Mouse (Mus musculus) myocyte (in vitro differentiated cells): ENCODE measurements around the gene Dnttip1. TPM values are rescaled to one million over a fixed set of nuclear protein-coding genes. Genes with fewer than 3 reads are reported as not detected.

Experiments
- H3K27me3 ChIP-seq: one replicate; pipeline ENCODE4 v1.6.1; 2011; ENCODE audit not compliant: control insufficient read depth, insufficient read depth, insufficient read length
- H3K36me3 ChIP-seq: one replicate; pipeline ENCODE4 v1.6.1; 2011; ENCODE audit not compliant: control insufficient read depth, insufficient read depth
- H3K4me2 ChIP-seq: one replicate; pipeline ENCODE4 v1.6.1; 2011; ENCODE audit warnings: low read depth, control low read depth
- H3K4me3 ChIP-seq: one replicate; pipeline ENCODE4 v1.5.1; 2011; ENCODE audit warnings: mild to moderate bottlenecking, control low read depth, moderate library complexity
- H3K79me2 ChIP-seq: one replicate; pipeline ENCODE4 v1.6.1; 2011; ENCODE audit not compliant: control insufficient read depth, insufficient read depth
- H3ac ChIP-seq: one replicate; pipeline ENCODE4 v1.6.1; 2011; ENCODE audit not compliant: control insufficient read depth, insufficient read length
- CEBPB ChIP-seq: IDR thresholded peaks from 2 replicates; pipeline ENCODE4 v1.6.1; 2011; ENCODE audit warnings: mild to moderate bottlenecking, moderate library complexity; ENCODE audit not compliant: poor library complexity, insufficient read depth, severe bottlenecking
- E2F4 ChIP-seq: IDR thresholded peaks from one replicate; pipeline ENCODE4 v1.6.1; 2011; ENCODE audit warnings: mild to moderate bottlenecking, control low read depth, moderate library complexity; ENCODE audit not compliant: insufficient read depth
- MAX ChIP-seq: IDR thresholded peaks from one replicate; pipeline ENCODE4 v1.6.1; 2011; ENCODE audit warnings: low read depth, mild to moderate bottlenecking, control low read depth
- MYOD1 ChIP-seq, 3 experiments: IDR thresholded peaks; one replicate each; pipeline ENCODE4 v1.6.1; 2011; ENCODE audit warnings: control low read depth in 2 of 3, low read depth in 2 of 3, mild to moderate bottlenecking in 2 of 3, moderate library complexity in 1 of 3; ENCODE audit not compliant: insufficient read length in 2 of 3, control insufficient read depth in 1 of 3
- MYOG ChIP-seq, 3 experiments: IDR thresholded peaks; one replicate each; pipeline ENCODE4 v1.6.1; 2011; ENCODE audit warnings: control low read depth in 2 of 3, low read depth in 2 of 3, mild to moderate bottlenecking in 2 of 3; ENCODE audit not compliant: insufficient read length in 2 of 3, control insufficient read depth in 1 of 3, insufficient read depth in 1 of 3
- POLR2A ChIP-seq: IDR thresholded peaks from one replicate; pipeline ENCODE4 v1.6.1; 2011; ENCODE audit warnings: low read depth, mild to moderate bottlenecking, control low read depth, moderate library complexity; ENCODE audit not compliant: insufficient read length
- POLR2AphosphoS2 ChIP-seq: IDR thresholded peaks from one replicate; pipeline ENCODE4 v1.6.1; 2011; ENCODE audit warnings: low read depth, control low read depth; ENCODE audit not compliant: insufficient read length
- REST ChIP-seq: IDR thresholded peaks from one replicate; pipeline ENCODE4 v1.6.1; 2011; ENCODE audit warnings: mild to moderate bottlenecking, control low read depth, moderate library complexity; ENCODE audit not compliant: insufficient read depth, insufficient read length
- SRF ChIP-seq: IDR thresholded peaks from one replicate; pipeline ENCODE4 v1.6.1; 2011; ENCODE audit warnings: low read depth; ENCODE audit not compliant: control insufficient read depth, insufficient read length
- TCF12 ChIP-seq: IDR thresholded peaks from one replicate; pipeline ENCODE4 v1.6.1; 2011; ENCODE audit warnings: mild to moderate bottlenecking, control low read depth; ENCODE audit not compliant: poor library complexity, insufficient read depth, severe bottlenecking
- TCF3 ChIP-seq: IDR thresholded peaks from one replicate; pipeline ENCODE4 v1.6.1; 2011; ENCODE audit warnings: low read depth, control low read depth; ENCODE audit not compliant: insufficient read length
- USF1 ChIP-seq: IDR thresholded peaks from one replicate; pipeline ENCODE4 v1.6.1; 2011; ENCODE audit warnings: low read depth, mild to moderate bottlenecking, control low read depth, moderate library complexity
- polyA plus RNA-seq: library from polyadenylated mRNA; unstranded; fragments of >200 nt; fragmentation: generic; extraction: Trizol; gene quantifications from one replicate; pipeline ENCODE4 v1.2.1, GENCODE M21; 2012; ENCODE audit warnings: missing spikeins

Gene Dnttip1
- polyA plus RNA-seq, 1 experiment: 63.0 TPM

DNA sequence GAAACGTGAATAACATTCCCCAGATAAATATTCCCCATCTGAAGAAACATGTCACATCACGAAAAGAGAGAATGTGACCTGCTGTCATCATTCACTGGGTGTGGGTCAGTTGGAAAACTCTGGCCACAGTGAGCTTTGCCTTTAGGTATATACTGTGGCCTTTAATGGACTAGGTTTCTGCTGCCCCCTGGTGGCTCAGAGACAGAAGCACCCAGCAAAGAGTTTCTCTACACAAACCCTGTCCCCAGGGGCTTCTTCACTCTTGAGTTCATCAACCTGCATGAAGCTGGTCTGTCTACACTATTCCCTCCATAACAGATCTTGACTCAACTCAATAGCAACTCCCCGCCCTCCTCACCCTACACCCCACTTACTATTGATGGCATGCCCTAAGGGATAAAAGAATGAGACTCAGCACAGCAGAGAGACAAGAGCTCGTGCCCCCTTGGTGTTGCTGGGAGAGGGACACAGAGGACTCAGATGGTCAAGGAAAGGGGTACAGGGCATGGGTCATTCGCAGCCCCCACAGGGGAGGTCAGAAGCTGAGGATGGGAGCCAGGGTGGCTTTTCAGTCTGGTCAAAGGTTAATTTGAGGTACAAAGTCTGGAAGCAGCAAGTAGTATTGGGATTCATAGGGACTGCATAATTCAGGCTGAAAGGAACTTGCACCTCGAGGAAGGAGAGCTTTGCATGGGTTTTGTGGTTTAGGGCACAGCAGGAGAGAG lies 19.7 kb upstream of the Dnttip1 start:
- Histone ChIP-seq H3K4me2 (no peak overlapping the region), H3K79me2 (no peaks in the 10 kb centered on the region), H3K36me3 (no peaks in the 10 kb centered on the region), H3K4me3 (no peak overlapping the region), H3ac (no peak overlapping the region), H3K27me3 (peaks cover 37% of the 10 kb centered on the region)
- TF ChIP-seq MAX (no peak), TCF12 (no peak), REST (no peak), E2F4 (no peak), POLR2A (no peak), SRF (no peak), USF1 (no peak), MYOD1 (IDR thresholded peaks at IDR 0.05; ENCODE audit: control insufficient read depth in 1 of 3, insufficient read length in 2 of 3, low read depth in 2 of 3) (no peak), POLR2AphosphoS2 (no peak), TCF3 (no peak), MYOG (IDR thresholded peaks at IDR 0.05; ENCODE audit: control insufficient read depth in 1 of 3, insufficient read depth in 1 of 3, insufficient read length in 2 of 3, low read depth in 2 of 3) (no peak), CEBPB (no peak)

DNA sequence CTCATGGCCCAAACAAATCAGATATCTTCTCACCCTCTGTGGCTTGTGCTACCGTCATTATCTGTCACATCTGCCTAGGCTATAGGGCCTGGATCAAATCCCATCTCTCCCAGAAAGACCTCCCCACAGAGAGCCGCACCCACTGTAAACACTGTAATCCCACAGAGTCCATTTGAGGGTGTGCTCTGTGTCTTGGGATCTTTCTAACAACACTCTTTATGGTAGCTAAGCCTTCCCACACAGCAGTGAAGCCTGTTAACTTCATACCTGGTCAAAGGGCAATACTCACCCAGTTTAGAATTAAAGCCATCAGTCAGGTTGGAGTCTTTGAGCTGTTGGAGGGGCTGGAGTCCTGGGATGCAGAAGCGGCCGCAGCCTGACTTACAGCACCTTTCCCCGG lies 14.1 kb upstream of the Dnttip1 start:
- H3K27me3 ChIP-seq: peaks cover 18% of the 10 kb centered on the region
- no peaks in the 10 kb centered on the region for H3K36me3 ChIP-seq
- H3K79me2 ChIP-seq: no peaks in the 10 kb centered on the region
- H3K4me3 ChIP-seq: no peak overlapping the region
- no peak for TF ChIP-seq CEBPB
- no peak for TF ChIP-seq MYOD1 (IDR thresholded peaks at IDR 0.05; ENCODE audit: control insufficient read depth in 1 of 3, insufficient read length in 2 of 3, low read depth in 2 of 3)
- TF ChIP-seq SRF: no peak
- TF ChIP-seq E2F4: no peak
- TF ChIP-seq TCF12: no peak
- no peak for TF ChIP-seq REST
- TF ChIP-seq MYOG (IDR thresholded peaks at IDR 0.05; ENCODE audit: control insufficient read depth in 1 of 3, insufficient read depth in 1 of 3, insufficient read length in 2 of 3, low read depth in 2 of 3): no peak
- TF ChIP-seq POLR2A: no peak
- no peak for TF ChIP-seq POLR2AphosphoS2
- no peak for TF ChIP-seq TCF3
- TF ChIP-seq USF1: no peak
- TF ChIP-seq MAX: no peak
- H3ac ChIP-seq: no peak overlapping the region
- H3K4me2 ChIP-seq: no peak overlapping the region

DNA sequence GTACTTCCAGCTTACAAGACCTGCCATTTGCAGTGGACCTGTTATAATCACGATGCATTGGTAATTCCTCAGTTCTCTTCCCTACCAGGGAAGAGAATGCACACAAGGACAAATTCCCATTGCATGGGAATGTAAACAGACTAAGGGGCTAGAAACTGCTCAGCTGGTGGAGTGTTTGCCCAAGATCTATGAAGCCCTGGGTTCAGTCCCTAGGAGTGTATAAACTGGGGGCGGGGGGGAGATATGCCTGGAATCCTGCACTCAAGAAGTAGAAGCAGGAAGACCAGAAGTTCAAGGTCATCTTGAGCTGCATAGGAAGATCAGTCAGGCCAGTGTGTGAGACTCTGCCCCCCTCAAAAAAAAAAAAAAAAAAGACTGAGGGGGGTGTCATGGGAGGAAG lies 12.5 kb upstream of the Dnttip1 start:
- Histone ChIP-seq H3ac (no peak overlapping the region), H3K4me3 (no peak overlapping the region), H3K36me3 (no peaks in the 10 kb centered on the region), H3K4me2 (no peak overlapping the region), H3K27me3 (peaks cover 10% of the 10 kb centered on the region), H3K79me2 (no peaks in the 10 kb centered on the region)
- TF ChIP-seq E2F4 (no peak), TCF12 (no peak), POLR2A (no peak), SRF (no peak), TCF3 (no peak)

DNA sequence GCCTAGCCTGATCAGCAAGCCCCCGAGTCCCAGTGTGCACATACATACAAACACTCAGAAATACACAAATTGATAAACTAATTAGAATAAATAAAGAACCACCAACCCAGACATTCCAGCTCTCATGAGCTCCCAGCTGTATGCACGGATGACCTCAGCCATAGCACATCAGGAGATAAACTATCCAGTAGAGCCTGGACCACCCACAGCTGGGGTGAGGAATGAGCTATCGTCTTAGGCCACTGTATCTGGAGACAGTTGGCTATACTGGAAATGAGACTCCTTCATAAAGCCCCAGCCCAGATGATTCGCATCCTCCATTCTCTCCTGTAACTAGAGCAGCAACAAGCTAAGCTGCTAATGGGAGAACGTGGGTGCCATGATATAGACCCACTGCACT lies 10.9 kb upstream of the Dnttip1 start:
- Histone ChIP-seq H3K27me3 (peaks cover 5% of the 10 kb centered on the region), H3ac (no peak overlapping the region), H3K36me3 (no peaks in the 10 kb centered on the region), H3K4me2 (no peak overlapping the region), H3K79me2 (no peaks in the 10 kb centered on the region), H3K4me3 (no peak overlapping the region)
- TF ChIP-seq CEBPB (no peak), TCF3 (no peak), SRF (no peak), REST (no peak), E2F4 (no peak), MAX (no peak), POLR2AphosphoS2 (no peak), POLR2A (no peak), MYOD1 (IDR thresholded peaks at IDR 0.05; ENCODE audit: control insufficient read depth in 1 of 3, insufficient read length in 2 of 3, low read depth in 2 of 3) (no peak), MYOG (IDR thresholded peaks at IDR 0.05; ENCODE audit: control insufficient read depth in 1 of 3, insufficient read depth in 1 of 3, insufficient read length in 2 of 3, low read depth in 2 of 3) (no peak), USF1 (no peak)

DNA sequence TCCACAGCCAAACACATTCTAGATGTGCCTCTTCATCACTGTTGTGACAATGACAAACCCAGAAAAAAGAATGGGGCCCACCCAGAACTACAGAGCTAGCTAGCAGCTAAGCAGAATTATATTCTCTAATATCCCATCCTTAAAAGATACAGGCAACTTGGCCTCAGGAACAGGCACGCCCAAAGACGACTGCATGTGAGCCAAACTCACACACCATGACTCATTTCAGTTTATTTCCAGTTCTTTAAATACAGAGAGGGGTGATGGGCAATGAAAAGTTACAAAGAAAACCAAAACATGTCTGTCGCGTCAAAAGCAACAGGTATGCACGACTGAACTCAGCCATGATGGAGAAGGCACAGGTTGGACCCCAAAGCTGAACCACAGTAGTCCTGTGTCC lies 10.3 kb upstream of the Dnttip1 start:
- no peak overlapping the region for H3ac ChIP-seq
- TF ChIP-seq REST: no peak
- TF ChIP-seq MYOD1 (IDR thresholded peaks at IDR 0.05; ENCODE audit: control insufficient read depth in 1 of 3, insufficient read length in 2 of 3, low read depth in 2 of 3): no peak
- TF ChIP-seq SRF: no peak
- no peak for TF ChIP-seq USF1
- TF ChIP-seq CEBPB: no peak
- no peak for TF ChIP-seq POLR2A
- no peak for TF ChIP-seq MAX
- TF ChIP-seq MYOG (IDR thresholded peaks at IDR 0.05; ENCODE audit: control insufficient read depth in 1 of 3, insufficient read depth in 1 of 3, insufficient read length in 2 of 3, low read depth in 2 of 3): no peak
- no peak for TF ChIP-seq TCF3
- no peaks in the 10 kb centered on the region for H3K36me3 ChIP-seq
- no peaks in the 10 kb centered on the region for H3K79me2 ChIP-seq
- H3K4me2 ChIP-seq: no peak overlapping the region
- no peak overlapping the region for H3K4me3 ChIP-seq
- peaks cover 5% of the 10 kb centered on the region for H3K27me3 ChIP-seq
